ENCODE assay signal across 30 mouse cellular contexts in genomic region chr5:130310827-130311226, GRCm38 (mm10). TPM values are rescaled to one million over a fixed set of nuclear protein-coding genes. Genes with fewer than 3 reads are reported as not detected.
A peak's percentile ranks its signal among the peaks of the same experiment; 100 is the strongest.
DNase-seq lines count a peak whose midpoint lies in the region; ATAC-seq and TF ChIP-seq lines count a peak whose summit lies in the region.
"Had no signal": no experiment of that assay in that cellular context is flagged by ENCODE, and none has a peak within 500 bp of the region (broad histone marks: within the 10 kb centered on the region; RNA-seq: fewer than 3 reads in every experiment).

No protein-coding gene starts in this region.

- H3K4me3 ChIP-seq in midbrain, embryonic 14.5 days (replicated peaks; ENCODE audit: low read depth, low read length) = no peak overlapping the region
- H3K4me3 ChIP-seq in heart, adult 2 months = no peak overlapping the region
- H3K4me3 ChIP-seq: embryonic facial prominence, embryonic 13.5 days; forebrain, embryonic 10.5 days; heart, embryonic 13.5 days; hindbrain, embryonic 10.5 days; kidney, embryonic 15.5 days; midbrain, embryonic 12.5 days; neural tube, embryonic 13.5 days had no signal

- no peaks in the 10 kb centered on the region for H3K79me2 ChIP-seq in heart, adult 2 months (replicated peaks; ENCODE audit: control insufficient read depth, insufficient read depth, low read length)

- intact Hi-C loops in heart, adult 2 months (cut with DNase I) = no loop called here

- 0 out of 2 replicates have a peak, but pooled peaks cover 6% of the 10 kb centered on the region for H3K36me3 ChIP-seq in midbrain, embryonic 14.5 days (ENCODE audit: control insufficient read depth, insufficient read depth, low read length)
- H3K36me3 ChIP-seq in heart, adult 2 months (ENCODE audit: control insufficient read depth, insufficient read depth, low read length) = no peaks in the 10 kb centered on the region

- 94% methylated on average over 7 of the region's 7 CpGs for WGBS in midbrain, embryonic 14.5 days
- WGBS in heart, adult 2 months = 78% methylated on average over 7 of the region's 7 CpGs

- no peak for ATAC-seq in midbrain, embryonic 14.5 days (ENCODE audit: low FRiP score, low TSS enrichment)
- ATAC-seq: activated CD4-positive, CD25-positive, alpha-beta regulatory T cell, adult 4 months; forebrain, postnatal 0 days; hindbrain, embryonic 16.5 days had no signal

- H3K9ac ChIP-seq in midbrain, embryonic 14.5 days (replicated peaks; ENCODE audit: low read length) = no peak overlapping the region
- H3K9ac ChIP-seq in heart, adult 2 months (ENCODE audit: low read depth, low read length) = no peak overlapping the region
- H3K9ac ChIP-seq: embryonic facial prominence, embryonic 13.5 days; forebrain, postnatal 0 days; heart, embryonic 13.5 days; kidney, embryonic 15.5 days; midbrain, embryonic 12.5 days; neural tube, embryonic 13.5 days had no signal

- peak; percentile 53 for DNase-seq in adrenal gland, adult 8-10 months
- peak; percentile 70 to 75 for DNase-seq in adrenal gland, postnatal 36 days
- peak; percentile 85 for DNase-seq in lung, postnatal 10 days
- no peak for DNase-seq in embryo, embryonic 10.5 days (ENCODE audit: low spot score)
- DNase-seq in urinary bladder, postnatal 25 days (ENCODE audit: low spot score) = no peak
- DNase-seq in midbrain, embryonic 14.5 days = no peak
- no peak for DNase-seq in heart, adult 2 months
- DNase-seq: cerebellum, adult 11 months; cerebellum, adult 9-11 months; forebrain, postnatal 0 days; heart, postnatal 10 days; kidney, adult 18-20 months; kidney, postnatal 25 days; liver; thymus, adult 2 months had no signal

- no peaks in the 10 kb centered on the region for H3K9me3 ChIP-seq in midbrain, embryonic 14.5 days (ENCODE audit: control insufficient read depth, low read length)
- H3K9me3 ChIP-seq: embryonic facial prominence, embryonic 13.5 days; heart, embryonic 13.5 days; kidney, embryonic 15.5 days; midbrain, embryonic 12.5 days; neural tube, embryonic 13.5 days had no signal

- no peaks in the 10 kb centered on the region for H3K4me1 ChIP-seq in midbrain, embryonic 14.5 days (ENCODE audit: control insufficient read depth, insufficient read depth, low read length)
- H3K4me1 ChIP-seq in heart, adult 2 months (ENCODE audit: control insufficient read depth, insufficient read depth, low read length) = no peaks in the 10 kb centered on the region
- H3K4me1 ChIP-seq: embryonic facial prominence, embryonic 13.5 days; forebrain, embryonic 10.5 days; hindbrain, embryonic 10.5 days; kidney, embryonic 15.5 days; megakaryocyte, embryonic 14.5 days; midbrain, embryonic 12.5 days had no signal

- no peak overlapping the region for H3K27ac ChIP-seq in midbrain, embryonic 14.5 days (replicated peaks; ENCODE audit: low read depth, low read length)
- no peak overlapping the region for H3K27ac ChIP-seq in heart, adult 2 months
- H3K27ac ChIP-seq: embryonic facial prominence, embryonic 13.5 days; forebrain, embryonic 10.5 days; heart, embryonic 13.5 days; hindbrain, embryonic 10.5 days; kidney, embryonic 15.5 days; midbrain, embryonic 12.5 days; neural tube, embryonic 13.5 days had no signal

- no peak overlapping the region for H3K4me2 ChIP-seq in midbrain, embryonic 14.5 days (ENCODE audit: low read length)
- H3K4me2 ChIP-seq: embryonic facial prominence, embryonic 13.5 days; heart, embryonic 13.5 days; kidney, embryonic 15.5 days; midbrain, embryonic 12.5 days; neural tube, embryonic 13.5 days had no signal

- TF ChIP-seq POLR2A in heart, adult 2 months (IDR thresholded peaks at IDR 0.05; ENCODE audit: insufficient read depth, low read depth, low read length) = no peak

- TF ChIP-seq EP300 in heart, adult 2 months (IDR thresholded peaks at IDR 0.05; ENCODE audit: insufficient read depth, low read depth, low read length) = no peak

- TF ChIP-seq CTCF in heart, adult 2 months (IDR thresholded peaks at IDR 0.05) = no peak

- H3K27me3 ChIP-seq in midbrain, embryonic 14.5 days (ENCODE audit: control insufficient read depth, insufficient read depth, low read length) = no peaks in the 10 kb centered on the region
- H3K27me3 ChIP-seq in heart, adult 2 months (ENCODE audit: control insufficient read depth, insufficient read depth, low read length) = no peaks in the 10 kb centered on the region
- H3K27me3 ChIP-seq: CH12.LX; embryonic facial prominence, embryonic 13.5 days; heart, embryonic 13.5 days; kidney, embryonic 15.5 days; megakaryocyte, embryonic 14.5 days; midbrain, embryonic 12.5 days; neural tube, embryonic 13.5 days had no signal

RNA-seq across cellular contexts. Expression of gene Tyw1, which starts 55.4 kb away (rescaled TPM):
- 10 to 100 TPM; 34.0 to 36.4 (median 35.7) TPM for total RNA-seq in adrenal gland, adult 8-10 months (2022)
- 10 to 100 TPM; 28.1 to 32.3 TPM for total RNA-seq in adrenal gland, postnatal 36 days (2021)
- 18.5 and 26.4 TPM in 2 replicates for polyA plus RNA-seq in midbrain, embryonic 14.5 days (2014; fragmentation: Nextera tagmentation; extraction: Ambion mirVana)
- total RNA-seq in heart, adult 2 months (2021) = 1 to 10 TPM; 7.0 to 9.8 TPM
- 5.1 and 5.7 TPM in 2 replicates for polyA plus RNA-seq in heart, adult 2 months (2012; rRNA removed)

RNA-seq across cellular contexts. Expression of gene Sbds, which starts 55.5 kb away (rescaled TPM):
- total RNA-seq in adrenal gland, adult 8-10 months (2022) = 100 to 1,000 TPM; 101 to 115 (median 106) TPM
- 100 to 1,000 TPM; 109 TPM for total RNA-seq in adrenal gland, postnatal 36 days (2021)
- polyA plus RNA-seq in midbrain, embryonic 14.5 days (2014; fragmentation: Nextera tagmentation; extraction: Ambion mirVana) = 44.1 and 56.8 TPM in 2 replicates
- 10 to 100 TPM; 45.8 to 48.7 TPM for total RNA-seq in heart, adult 2 months (2021)
- 22.0 and 25.4 TPM in 2 replicates for polyA plus RNA-seq in heart, adult 2 months (2012; rRNA removed)

RNA-seq across cellular contexts. Expression of gene Caln1, which starts 58.4 kb away (rescaled TPM):
- total RNA-seq in adrenal gland, adult 8-10 months (2022) = 10 to 100 TPM; 48.9 to 84.6 (median 58.6) TPM
- total RNA-seq in adrenal gland, postnatal 36 days (2021) = 10 to 100 TPM; 35.2 to 55.2 TPM
- 8.4 and 15.6 TPM in 2 replicates for polyA plus RNA-seq in midbrain, embryonic 14.5 days (2014; fragmentation: Nextera tagmentation; extraction: Ambion mirVana)
- not detected for total RNA-seq in heart, adult 2 months (2021)
- polyA plus RNA-seq in heart, adult 2 months (2012; rRNA removed) = not detected in 2 replicates
- total RNA-seq: ES-E14; gastrocnemius, postnatal 4 days had no signal
- polyA plus RNA-seq: activated CD4-positive, CD25-positive, alpha-beta regulatory T cell, adult 4 months; intestine, embryonic 14.5 days; liver, embryonic 16.5 days had no signal

Comparison
In these comparisons a context has a peak if more than half of its experiments do, and no peak if none do; other contexts are left out.
1. DNase-seq: peak in adrenal gland, adult 8-10 months (single experiment), adrenal gland, postnatal 36 days (2 of 2) and lung, postnatal 10 days (single experiment); none in embryo, embryonic 10.5 days (single experiment), urinary bladder, postnatal 25 days (single experiment), midbrain, embryonic 14.5 days (single experiment) and heart, adult 2 months (0 of 2).
2. RNA of gene Caln1, which starts 58.4 kb away (total RNA-seq): 48.9 to 84.6 TPM in adrenal gland, adult 8-10 months and 35.2 to 55.2 TPM in adrenal gland, postnatal 36 days; not detected in heart, adult 2 months; every median in the first group is over 10 times any median in the second.